Mouse (Mus musculus) midbrain, embryonic 14.5 days (tissue): ENCODE measurements around the gene Gm5426. TPM values are rescaled to one million over a fixed set of nuclear protein-coding genes. Genes with fewer than 3 reads are reported as not detected.
A peak's percentile ranks its signal among the peaks of the same experiment; 100 is the strongest.

Experiments used
- ATAC-seq: fragments of 200-750 bp; cut with Nextera tagmentation; 2 replicates; pipeline ENCODE4 v1.8.0; 2017; ENCODE audit warnings: moderate number of reproducible peaks, moderate library complexity; ENCODE audit not compliant: low FRiP score, low TSS enrichment
- DNase-seq: peaks from one replicate; pipeline ENCODE4 v3.0.0-alpha.2; 2015
- H3K27ac ChIP-seq: fragments of 300-500 bp; sonication (generic); replicated peaks from 2 replicates; pipeline ENCODE4 v1.5.1; 2014; ENCODE audit warnings: mild to moderate bottlenecking, low read depth, low read length, moderate library complexity
- H3K27me3 ChIP-seq: fragments of 300-500 bp; sonication (generic); 2 replicates; pipeline ENCODE4 v1.6.1; 2014; ENCODE audit warnings: low read length, control low read depth, mixed read lengths; ENCODE audit not compliant: control insufficient read depth, insufficient read depth
- H3K36me3 ChIP-seq: fragments of 300-500 bp; sonication (generic); 2 replicates; pipeline ENCODE4 v1.6.1; 2014; ENCODE audit warnings: low read length, control low read depth; ENCODE audit not compliant: control insufficient read depth, insufficient read depth
- H3K4me1 ChIP-seq: fragments of 300-500 bp; sonication (generic); 2 replicates; pipeline ENCODE4 v1.6.1; 2014; ENCODE audit warnings: mild to moderate bottlenecking, antibody characterized with exemption, low read length, control low read depth; ENCODE audit not compliant: control insufficient read depth, insufficient read depth
- H3K4me2 ChIP-seq: fragments of 300-500 bp; sonication (generic); 2 replicates; pipeline ENCODE4 v1.6.1; 2014; ENCODE audit warnings: mild to moderate bottlenecking, low read length, moderate library complexity
- H3K4me3 ChIP-seq: fragments of 300-500 bp; sonication (generic); replicated peaks from 2 replicates; pipeline ENCODE4 v1.5.1; 2014; ENCODE audit warnings: low read depth, low read length
- H3K9ac ChIP-seq: fragments of 300-500 bp; sonication (generic); replicated peaks from 2 replicates; pipeline ENCODE4 v1.6.1; 2014; ENCODE audit warnings: mild to moderate bottlenecking, low read length, moderate library complexity
- H3K9me3 ChIP-seq: fragments of 300-500 bp; sonication (generic); 2 replicates; pipeline ENCODE4 v1.6.1; 2016; ENCODE audit warnings: low read length, control low read depth, mixed read lengths; ENCODE audit not compliant: control insufficient read depth
- WGBS: fragments of 180-500 bp; shearing (Covaris S2); extraction: QIAGEN DNeasy Blood & Tissue Kit; methylation state at CpG from one replicate; pipeline ENCODE4 v1.1.7; 2014; 5-methylcytosine and 5-hydroxymethylcytosine counted together
- polyA plus RNA-seq: library from polyadenylated mRNA; unstranded; fragments of >200 nt; fragmentation: Nextera tagmentation; extraction: Ambion mirVana; gene quantifications from 2 replicates; pipeline ENCODE4 v1.2.1, GENCODE M21; 2014

Gene Gm5426
- polyA plus RNA-seq, 1 experiment from 2014 or later = not detected

DNA sequence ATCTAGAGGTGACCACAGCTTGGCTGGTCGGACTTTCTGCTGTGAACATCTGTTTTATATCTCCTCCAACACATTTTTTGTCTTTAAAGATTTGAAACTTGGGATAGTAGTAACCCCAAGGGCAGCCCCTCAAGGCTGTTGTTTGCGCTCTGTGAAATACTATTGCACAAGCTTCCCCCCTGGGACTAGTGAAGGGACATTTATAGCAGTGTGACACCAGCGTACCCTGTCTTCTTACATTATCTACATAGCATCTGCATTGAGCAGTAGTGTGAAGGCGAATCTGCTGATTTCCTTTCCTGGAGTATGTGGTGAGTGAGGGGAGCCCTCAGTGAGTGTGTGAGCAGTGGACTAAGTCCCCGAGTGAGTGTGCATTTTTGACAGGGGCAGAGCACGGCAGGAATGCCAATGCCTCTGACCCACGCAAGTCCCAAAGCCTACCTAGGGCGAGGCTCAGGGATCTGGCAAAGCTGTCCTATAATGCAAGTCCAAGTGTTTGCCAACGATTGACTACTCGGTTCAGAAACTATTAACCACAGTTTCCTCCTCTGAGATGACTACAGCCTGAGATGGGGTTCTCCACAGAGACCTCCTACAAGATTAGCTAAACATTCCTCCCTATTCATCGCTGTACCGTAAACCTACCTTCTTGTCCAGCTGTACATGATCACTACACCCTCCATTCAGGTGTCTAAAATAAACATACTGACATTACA, 14.2 kb downstream of the Gm5426 start:
- no peak for ATAC-seq
- Histone ChIP-seq H3K36me3 (no peaks in the 10 kb centered on the region), H3K9ac (no peak overlapping the region), H3K9me3 (no peaks in the 10 kb centered on the region), H3K4me2 (no peak overlapping the region), H3K27me3 (no peaks in the 10 kb centered on the region), H3K27ac (no peak overlapping the region), H3K4me1 (peaks cover 6% of the 10 kb centered on the region), H3K4me3 (no peak overlapping the region)
- 95% methylated on average over 12 of the region's 12 CpGs for WGBS
- DNase-seq = no peak

DNA sequence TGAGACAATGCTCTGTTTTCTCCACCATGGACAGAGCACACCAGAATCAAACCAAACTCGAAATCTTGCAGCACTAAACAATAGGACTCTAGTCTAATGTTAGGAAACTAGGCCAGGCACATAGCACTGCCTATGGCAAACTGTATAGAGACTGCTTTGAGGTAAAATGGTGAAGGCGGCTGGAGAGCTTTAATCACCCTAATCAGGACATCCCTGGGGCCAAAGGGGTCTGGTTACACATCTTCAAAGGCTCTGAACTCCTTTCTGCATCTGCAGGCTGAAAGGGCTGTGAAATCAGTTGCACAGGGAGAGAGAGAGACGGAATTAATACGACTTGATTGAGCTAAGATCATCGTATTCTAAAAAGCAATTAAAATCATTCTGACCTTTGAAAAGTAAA, 16.9 kb downstream of the Gm5426 start:
- peak; percentile 43; the same call in 1 of the 2 replicates for ATAC-seq
- Histone ChIP-seq H3K4me1 (peaks cover 4% of the 10 kb centered on the region), H3K27me3 (no peaks in the 10 kb centered on the region), H3K4me2 (no peak overlapping the region), H3K27ac (no peak overlapping the region), H3K4me3 (no peak overlapping the region), H3K9me3 (no peaks in the 10 kb centered on the region), H3K36me3 (no peaks in the 10 kb centered on the region), H3K9ac (no peak overlapping the region)
- peak; percentile 54 for DNase-seq
- WGBS = 18% methylated on average over 5 of the region's 5 CpGs

GRCm38 (mm10) chr10:96162975-96163706, 26.7 kb downstream of the Gm5426 start:
- H3K27me3 ChIP-seq = no peaks in the 10 kb centered on the region
- H3K27ac ChIP-seq = no peak overlapping the region
- no peaks in the 10 kb centered on the region for H3K36me3 ChIP-seq
- H3K9ac ChIP-seq = no peak overlapping the region
- no peak for ATAC-seq
- no peak for DNase-seq
- H3K4me2 ChIP-seq = no peak overlapping the region
- no peaks in the 10 kb centered on the region for H3K4me1 ChIP-seq
- H3K4me3 ChIP-seq = no peak overlapping the region
- H3K9me3 ChIP-seq = peaks cover 5% of the 10 kb centered on the region; the same call in 1 of the 2 replicates
- 94% methylated on average over 7 of the region's 7 CpGs for WGBS

GRCm38 (mm10) chr10:96163791-96164190, 27.4 kb downstream of the Gm5426 start:
- no peak for ATAC-seq
- Histone ChIP-seq H3K36me3 (no peaks in the 10 kb centered on the region), H3K9ac (no peak overlapping the region), H3K4me2 (no peak overlapping the region), H3K4me3 (no peak overlapping the region), H3K27ac (no peak overlapping the region), H3K9me3 (peaks cover 5% of the 10 kb centered on the region; the same call in 1 of the 2 replicates), H3K4me1 (no peaks in the 10 kb centered on the region), H3K27me3 (no peaks in the 10 kb centered on the region)
- 93% methylated on average over 4 of the region's 4 CpGs for whole genome bisulfite sequencing
- no peak for DNase-seq

GRCm38 (mm10) chr10:96165260-96165659, 28.9 kb downstream of the Gm5426 start:
- no peak for DNase-seq
- WGBS = 88% methylated on average over 4 of the region's 4 CpGs
- H3K4me3 ChIP-seq = no peak overlapping the region

DNA sequence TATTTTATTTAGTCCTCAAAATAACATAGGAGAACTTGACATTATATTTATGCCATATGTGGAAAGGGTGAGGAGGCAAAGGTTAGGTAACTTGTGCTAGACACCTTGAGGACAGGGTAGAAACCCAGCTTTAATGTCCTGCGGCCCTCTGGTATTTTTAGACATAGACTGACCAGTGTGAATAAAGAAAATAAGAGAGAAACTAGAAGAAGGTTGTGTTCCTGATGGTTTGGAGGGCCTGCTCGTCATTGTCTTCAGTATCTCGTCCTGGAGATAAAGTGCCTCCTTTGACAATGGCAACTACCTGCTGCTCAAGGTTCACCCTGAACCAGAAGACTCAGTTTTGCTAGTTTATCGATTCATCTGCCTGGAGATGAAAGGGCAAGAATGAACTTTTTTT, 32.6 kb downstream of the Gm5426 start:
- no peaks in the 10 kb centered on the region for H3K9me3 ChIP-seq

More at GRCm38 (mm10) chr10:96165260-96165659, 28.9 kb downstream of the Gm5426 start:
- Histone ChIP-seq H3K9ac (no peak overlapping the region), H3K27ac (no peak overlapping the region), H3K36me3 (no peaks in the 10 kb centered on the region), H3K27me3 (no peaks in the 10 kb centered on the region), H3K4me1 (no peaks in the 10 kb centered on the region), H3K9me3 (peaks cover 5% of the 10 kb centered on the region; the same call in 1 of the 2 replicates), H3K4me2 (no peak overlapping the region)
- ATAC-seq = no peak

GRCm38 (mm10) chr10:96171546-96171945, 35.1 kb downstream of the Gm5426 start:
- H3K4me3 ChIP-seq = no peak overlapping the region
- H3K4me1 ChIP-seq = no peaks in the 10 kb centered on the region
- H3K36me3 ChIP-seq = no peaks in the 10 kb centered on the region
- DNase-seq = no peak
- H3K4me2 ChIP-seq = no peak overlapping the region
- no peak for ATAC-seq
- no peak overlapping the region for H3K27ac ChIP-seq
- H3K9me3 ChIP-seq = no peaks in the 10 kb centered on the region
- H3K9ac ChIP-seq = no peak overlapping the region
- no peaks in the 10 kb centered on the region for H3K27me3 ChIP-seq

More for the DNA sequence above, 32.6 kb downstream of the Gm5426 start:
- WGBS = 85% methylated on average over 4 of the region's 4 CpGs
- no peak overlapping the region for H3K4me3 ChIP-seq
- no peak overlapping the region for H3K27ac ChIP-seq
- ATAC-seq = no peak
- DNase-seq = no peak
- H3K36me3 ChIP-seq = no peaks in the 10 kb centered on the region
- H3K4me1 ChIP-seq = no peaks in the 10 kb centered on the region
- no peaks in the 10 kb centered on the region for H3K27me3 ChIP-seq
- no peak overlapping the region for H3K9ac ChIP-seq
- no peak overlapping the region for H3K4me2 ChIP-seq

DNA sequence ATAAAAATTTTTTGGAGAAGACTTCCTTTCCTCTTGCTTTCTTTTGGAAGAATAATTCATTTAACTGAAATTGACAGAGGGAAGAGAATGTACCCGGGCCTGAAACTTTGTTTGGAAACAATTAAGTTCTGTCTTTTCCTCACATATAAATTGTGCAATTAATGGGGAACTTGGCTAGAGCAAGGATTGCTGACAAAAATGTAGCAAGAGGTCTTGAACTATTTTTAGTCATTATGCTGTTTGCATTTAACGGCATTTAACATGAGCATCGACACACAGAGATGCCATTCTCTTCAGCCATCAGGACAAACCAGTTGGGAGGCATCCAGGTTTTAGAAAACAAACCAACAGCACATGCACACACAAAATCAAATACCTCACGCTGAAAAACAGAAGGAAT, 36.6 kb downstream of the Gm5426 start:
- DNase-seq = no peak
- H3K9me3 ChIP-seq = no peaks in the 10 kb centered on the region
- no peak overlapping the region for H3K4me3 ChIP-seq

DNA sequence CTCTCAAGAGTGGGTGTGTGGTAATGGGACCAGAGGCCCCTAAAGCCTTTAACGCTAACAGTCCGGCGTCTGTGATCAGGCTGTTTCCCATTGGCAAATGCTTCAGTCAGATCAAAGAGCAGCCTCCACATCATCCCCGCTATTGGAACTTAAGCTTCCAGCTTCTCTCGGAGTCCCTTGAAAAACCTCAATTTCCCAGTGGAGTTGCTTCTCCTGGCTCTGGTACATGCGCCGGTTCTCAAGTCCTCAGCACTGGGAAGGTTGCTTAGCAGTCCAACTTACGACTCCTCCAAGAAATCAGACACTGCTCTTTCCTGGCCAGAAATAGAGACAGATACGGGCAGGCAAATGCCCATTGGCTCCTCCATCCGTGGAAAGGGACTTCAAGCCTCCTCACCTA, 37.4 kb downstream of the Gm5426 start:
- H3K27ac ChIP-seq = no peak overlapping the region
- no peaks in the 10 kb centered on the region for H3K4me1 ChIP-seq
- DNase-seq (peak; percentile 17), ATAC-seq (no peak)
- no peak overlapping the region for H3K4me3 ChIP-seq
- H3K36me3 ChIP-seq = no peaks in the 10 kb centered on the region
- H3K4me2 ChIP-seq = no peak overlapping the region
- no peak overlapping the region for H3K9ac ChIP-seq
- no peaks in the 10 kb centered on the region for H3K27me3 ChIP-seq
- no peaks in the 10 kb centered on the region for H3K9me3 ChIP-seq
- 78% methylated on average over 10 of the region's 10 CpGs for WGBS

More for the DNA sequence above, 36.6 kb downstream of the Gm5426 start:
- Histone ChIP-seq H3K27me3 (no peaks in the 10 kb centered on the region), H3K4me1 (no peaks in the 10 kb centered on the region), H3K36me3 (no peaks in the 10 kb centered on the region), H3K4me2 (no peak overlapping the region), H3K9ac (no peak overlapping the region), H3K27ac (no peak overlapping the region)
- ATAC-seq = no peak
- WGBS = 86% methylated on average over 4 of the region's 4 CpGs
